Comparison of ENCODE assay signal across 16 mouse cellular contexts in genomic region chr12:108678366-108678765, GRCm38 (mm10). TPM values are rescaled to one million over a fixed set of nuclear protein-coding genes. Genes with fewer than 3 reads are reported as not detected.
DNase-seq lines count a peak whose midpoint lies in the region; ATAC-seq lines count a peak whose summit lies in the region.
"Had no signal": no experiment of that assay in that cellular context is flagged by ENCODE, and none has a peak within 500 bp of the region (broad histone marks: within the 10 kb centered on the region; RNA-seq: fewer than 3 reads in every experiment).

No protein-coding gene starts in this region.

- no peak overlapping the region for H3K4me2 ChIP-seq in kidney, embryonic 15.5 days
- no peak overlapping the region for H3K4me2 ChIP-seq in kidney, embryonic 16.5 days (replicated peaks; ENCODE audit: low read depth, low read length)
- H3K4me2 ChIP-seq: heart, embryonic 12.5 days; hindbrain, embryonic 14.5 days had no signal

- ATAC-seq in kidney, embryonic 15.5 days (replicated peaks; ENCODE audit: low FRiP score): no peak
- ATAC-seq in kidney, embryonic 16.5 days (ENCODE audit: low FRiP score, low TSS enrichment): no peak
- ATAC-seq: forebrain, embryonic 14.5 days had no signal

- H3K27me3 ChIP-seq in kidney, embryonic 15.5 days: no peaks in the 10 kb centered on the region
- H3K27me3 ChIP-seq in kidney, embryonic 16.5 days (ENCODE audit: insufficient read depth, low read length): no peaks in the 10 kb centered on the region
- H3K27me3 ChIP-seq: heart, embryonic 12.5 days had no signal

- peak overlapping the region; percentile 19 for H3K27ac ChIP-seq in kidney, embryonic 15.5 days
- peak overlapping the region; percentile 75 for H3K27ac ChIP-seq in kidney, embryonic 16.5 days (ENCODE audit: low read length)
- H3K27ac ChIP-seq: embryonic facial prominence, embryonic 10.5 days; forebrain, embryonic 10.5 days; hindbrain, embryonic 10.5 days; hindbrain, embryonic 14.5 days had no signal

- 72% methylated on average over 4 of the region's 4 CpGs for WGBS in kidney, embryonic 15.5 days
- WGBS in kidney, embryonic 16.5 days: 56% methylated on average over 4 of the region's 4 CpGs

- H3K4me1 ChIP-seq in kidney, embryonic 15.5 days: peaks cover 20% of the 10 kb centered on the region; the same call in 1 of the 2 replicates
- peaks cover 22% of the 10 kb centered on the region for H3K4me1 ChIP-seq in kidney, embryonic 16.5 days (ENCODE audit: insufficient read depth, low read length)
- H3K4me1 ChIP-seq: embryonic facial prominence, embryonic 10.5 days; forebrain, embryonic 10.5 days; hindbrain, embryonic 10.5 days had no signal

- no peaks in the 10 kb centered on the region for H3K9me3 ChIP-seq in kidney, embryonic 15.5 days (replicated peaks)
- no peaks in the 10 kb centered on the region for H3K9me3 ChIP-seq in kidney, embryonic 16.5 days (ENCODE audit: low read length)
- H3K9me3 ChIP-seq: embryonic facial prominence, embryonic 10.5 days; forebrain, embryonic 10.5 days; heart, embryonic 12.5 days; hindbrain, embryonic 10.5 days had no signal

- DNase-seq in kidney, adult 11 months: peak; percentile 48
- no peak for DNase-seq in kidney, postnatal 4 days
- DNase-seq in kidney, postnatal 14 days: no peak
- no peak for DNase-seq in testis, postnatal 10 days (ENCODE audit: low spot score)
- DNase-seq: adrenal gland, adult 2 months; adrenal gland, postnatal 25 days; cerebellum, adult 2 months; cerebellum, postnatal 10 days had no signal

- peaks cover 89% of the 10 kb centered on the region for H3K36me3 ChIP-seq in kidney, embryonic 15.5 days
- peaks cover 50% of the 10 kb centered on the region for H3K36me3 ChIP-seq in kidney, embryonic 16.5 days (ENCODE audit: insufficient read depth, low read length)

- no peak overlapping the region for H3K4me3 ChIP-seq in kidney, embryonic 15.5 days (replicated peaks)
- no peak overlapping the region for H3K4me3 ChIP-seq in kidney, embryonic 16.5 days (ENCODE audit: low read length)
- H3K4me3 ChIP-seq: embryonic facial prominence, embryonic 10.5 days; forebrain, embryonic 10.5 days; heart, embryonic 12.5 days; hindbrain, embryonic 10.5 days had no signal

- H3K9ac ChIP-seq in kidney, embryonic 15.5 days: no peak overlapping the region
- H3K9ac ChIP-seq in kidney, embryonic 16.5 days (replicated peaks; ENCODE audit: low read length): no peak overlapping the region
- H3K9ac ChIP-seq: heart, embryonic 12.5 days; hindbrain, embryonic 14.5 days had no signal

RNA-seq across cellular contexts. Expression of gene Degs2, which starts 23.7 kb away (rescaled TPM):
- polyA plus RNA-seq in kidney, embryonic 15.5 days (2015; fragmentation: Nextera tagmentation; extraction: Ambion mirVana): 7.0 and 8.8 TPM in 2 replicates
- polyA plus RNA-seq in kidney, embryonic 16.5 days (2015; fragmentation: Nextera tagmentation; extraction: Ambion mirVana): 10.6 and 12.1 TPM in 2 replicates
